Mouse (Mus musculus) c-Kit-positive CD71-positive TER-119-positive erythroid progenitor cells, embryonic 14.5 days (primary cell): Measurements from ENCODE around the gene Lrrc75b.

Source experiments
- DNase-seq: peaks from one replicate; pipeline ENCODE4 v3.0.0-alpha.2; 2013; ENCODE audit warnings: low spot score

Gene Lrrc75b

DNA sequence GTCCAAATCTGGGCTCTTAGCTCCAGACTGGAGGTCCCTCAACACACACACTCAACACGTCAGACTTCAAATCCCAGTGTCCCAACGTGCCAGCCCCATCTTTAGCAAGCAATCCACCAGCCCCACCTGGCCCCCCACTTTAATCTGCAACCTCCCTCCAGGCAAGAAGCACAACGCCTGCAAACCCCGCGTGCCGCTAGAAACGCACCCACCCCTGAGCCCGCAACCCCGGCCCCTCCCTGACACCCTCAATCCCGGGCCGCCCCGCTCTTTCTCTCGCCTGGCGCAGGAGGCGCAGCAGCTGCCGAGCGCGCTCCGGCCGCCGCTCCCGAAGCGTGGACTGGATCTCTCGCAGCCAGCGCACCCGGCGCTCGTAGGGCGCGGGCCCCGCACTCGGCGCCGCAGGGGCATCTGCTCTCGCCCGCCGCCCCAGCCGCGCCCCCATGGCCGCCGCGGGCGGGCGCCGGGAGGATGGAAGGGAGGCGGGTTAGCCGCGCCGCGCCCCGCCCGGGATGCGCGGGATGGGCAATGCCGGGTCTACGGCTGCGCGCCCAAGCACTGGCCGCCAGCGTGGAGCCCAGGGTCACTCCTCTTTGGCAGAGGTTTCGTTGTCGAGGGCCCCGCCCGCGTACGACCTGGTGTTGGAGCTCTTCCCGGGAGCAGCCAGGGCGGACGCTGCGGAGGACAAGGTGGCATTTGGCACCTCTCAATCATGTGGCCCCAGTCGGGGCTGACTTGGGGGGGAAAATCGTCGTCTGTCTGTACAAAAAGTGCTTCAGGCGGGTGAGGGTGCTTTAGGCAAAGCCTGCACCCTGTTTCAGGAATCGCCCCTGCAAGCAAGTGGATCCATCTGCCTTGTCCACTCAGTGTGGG, at the start of gene Lrrc75b:
Gene Lrrc75b (minus strand): TSS at position 655 of the 873 bp plus-strand sequence.
- DNase-seq = no peak

DNA sequence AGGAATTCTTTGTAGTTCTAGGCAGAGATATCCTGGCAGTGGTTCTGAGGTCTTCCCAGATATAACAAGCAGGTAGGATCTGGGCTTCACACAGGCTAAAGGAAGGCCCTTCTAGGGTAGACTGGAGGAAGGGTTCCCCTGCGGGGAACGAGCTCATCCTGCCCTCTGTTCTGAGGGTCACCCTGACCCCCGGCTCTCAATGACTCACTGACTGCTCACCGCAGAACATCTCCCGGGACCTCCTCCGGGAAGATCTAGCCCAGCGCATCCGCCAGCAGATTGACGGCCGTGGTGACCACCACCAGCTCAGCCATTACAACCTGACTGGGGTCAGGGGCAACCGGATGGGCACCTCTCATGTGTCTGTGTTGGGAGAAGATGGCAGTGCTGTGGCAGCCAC, 48.8 kb upstream of the Lrrc75b start:
- DNase-seq = no peak

DNA sequence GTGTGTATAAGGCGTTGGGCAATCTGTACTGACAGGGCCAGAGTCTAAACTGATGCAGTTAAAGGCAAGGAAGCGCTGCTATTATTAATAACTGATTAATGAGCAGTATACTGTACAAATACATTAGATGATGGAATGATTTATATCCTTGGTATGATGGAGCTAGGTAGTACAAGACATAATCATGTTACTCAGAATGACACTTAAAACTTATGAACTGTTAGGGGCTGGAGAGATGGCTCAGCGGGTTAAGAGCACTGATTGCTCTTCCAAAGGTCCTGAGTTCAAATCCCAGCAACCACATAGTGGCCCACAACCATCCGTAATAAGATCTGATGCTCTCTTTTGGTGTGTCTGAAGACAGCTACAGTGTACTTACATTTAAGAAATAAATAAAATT, 47.1 kb upstream of the Lrrc75b start:
- no peak for DNase-seq

DNA sequence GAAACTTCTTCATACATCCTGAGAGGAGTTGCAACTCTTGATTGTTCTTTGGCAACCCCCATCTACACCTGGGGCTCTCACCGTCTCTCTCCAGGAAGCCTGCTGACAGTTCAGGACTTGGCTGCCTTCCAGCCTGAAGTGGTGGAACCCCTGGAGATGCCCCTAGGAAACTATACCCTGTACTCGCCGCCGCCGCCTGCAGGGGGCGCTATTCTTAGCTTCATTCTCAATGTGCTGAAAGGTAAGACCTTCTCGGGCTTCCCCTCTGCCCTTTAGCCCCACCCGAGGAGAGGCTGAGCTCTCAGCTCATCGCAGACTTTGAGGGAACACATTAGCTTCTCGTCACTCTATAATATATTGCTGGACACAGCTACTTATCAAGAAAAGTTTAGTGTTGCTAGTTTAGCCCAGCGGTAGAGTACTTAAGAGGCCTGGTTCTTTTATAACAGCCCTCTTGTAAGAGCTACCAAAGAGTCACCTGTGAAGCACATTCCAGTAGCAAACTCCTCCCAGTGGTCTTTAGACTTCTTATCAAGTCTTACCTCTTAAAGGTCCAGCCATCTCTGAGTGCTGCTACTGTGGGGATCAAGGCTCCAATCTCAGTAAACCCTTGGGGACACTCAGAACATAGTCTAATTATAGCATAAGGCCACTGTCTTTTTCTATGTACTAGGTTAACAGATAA, 45.2 kb upstream of the Lrrc75b start:
- no peak for DNase-seq

DNA sequence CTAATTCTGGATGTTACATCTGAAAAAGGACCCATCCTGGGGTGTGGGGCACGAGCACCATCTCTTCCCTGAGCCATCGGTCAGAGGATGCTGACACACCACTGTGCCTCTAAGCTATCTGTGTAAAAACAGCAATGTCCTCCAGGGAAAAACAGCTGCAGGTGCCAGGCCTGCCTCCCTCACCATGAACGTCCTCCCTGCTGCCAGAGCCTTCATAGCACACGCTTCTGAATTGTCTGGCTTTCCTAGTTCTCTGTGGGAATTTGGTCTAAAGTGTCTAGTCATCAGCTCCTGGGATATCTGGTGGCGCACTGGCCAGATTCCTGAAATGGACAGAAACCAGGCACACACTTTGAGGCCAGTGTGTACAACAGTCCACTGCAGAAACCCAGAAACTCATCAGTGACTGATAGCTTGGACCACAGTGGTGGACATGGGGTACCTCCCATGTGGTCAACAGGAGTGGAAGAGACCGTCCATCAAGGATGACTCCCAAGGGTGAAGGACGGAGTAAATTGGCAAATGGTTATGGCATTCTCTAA, 40.1 kb upstream of the Lrrc75b start:
- DNase-seq = no peak

DNA sequence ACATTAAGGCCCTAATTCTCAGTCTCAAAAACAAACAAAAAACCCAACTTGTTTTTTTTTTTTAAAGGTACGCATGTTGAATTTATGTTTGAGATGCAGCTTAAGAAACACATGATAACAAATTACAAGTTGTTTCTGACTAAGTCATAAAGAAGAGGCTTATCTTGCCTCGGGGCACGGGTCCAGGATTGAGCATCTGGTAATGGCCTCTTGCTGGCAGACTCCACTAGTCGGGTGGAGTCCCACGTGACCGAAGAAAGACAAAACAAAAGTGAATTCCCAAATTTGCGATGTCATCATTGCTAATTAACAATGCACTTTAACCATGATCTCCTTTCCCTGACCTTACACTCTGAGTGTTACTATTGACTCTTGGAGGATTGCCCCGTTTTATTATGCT, 35.9 kb upstream of the Lrrc75b start:
- no peak for DNase-seq

DNA sequence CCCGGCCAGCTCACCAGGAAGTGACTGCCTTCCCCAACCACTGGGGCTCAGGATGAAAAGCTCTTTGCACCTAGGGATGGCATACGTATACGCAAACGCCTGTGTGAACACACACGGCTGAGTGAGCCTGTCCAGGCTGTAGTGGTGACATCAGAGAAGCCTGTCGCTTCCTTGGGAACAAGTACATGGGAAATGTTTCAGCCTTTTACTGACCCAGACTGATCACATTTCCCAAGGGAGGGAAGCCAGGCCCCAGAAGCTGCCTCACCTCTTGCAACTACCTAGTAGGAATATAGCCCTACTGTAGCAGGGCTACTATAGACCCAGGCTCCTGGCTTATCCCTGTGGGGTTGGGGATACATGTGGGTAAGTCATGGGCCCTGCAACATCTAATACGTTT, 32.5 kb upstream of the Lrrc75b start:
- no peak for DNase-seq

DNA sequence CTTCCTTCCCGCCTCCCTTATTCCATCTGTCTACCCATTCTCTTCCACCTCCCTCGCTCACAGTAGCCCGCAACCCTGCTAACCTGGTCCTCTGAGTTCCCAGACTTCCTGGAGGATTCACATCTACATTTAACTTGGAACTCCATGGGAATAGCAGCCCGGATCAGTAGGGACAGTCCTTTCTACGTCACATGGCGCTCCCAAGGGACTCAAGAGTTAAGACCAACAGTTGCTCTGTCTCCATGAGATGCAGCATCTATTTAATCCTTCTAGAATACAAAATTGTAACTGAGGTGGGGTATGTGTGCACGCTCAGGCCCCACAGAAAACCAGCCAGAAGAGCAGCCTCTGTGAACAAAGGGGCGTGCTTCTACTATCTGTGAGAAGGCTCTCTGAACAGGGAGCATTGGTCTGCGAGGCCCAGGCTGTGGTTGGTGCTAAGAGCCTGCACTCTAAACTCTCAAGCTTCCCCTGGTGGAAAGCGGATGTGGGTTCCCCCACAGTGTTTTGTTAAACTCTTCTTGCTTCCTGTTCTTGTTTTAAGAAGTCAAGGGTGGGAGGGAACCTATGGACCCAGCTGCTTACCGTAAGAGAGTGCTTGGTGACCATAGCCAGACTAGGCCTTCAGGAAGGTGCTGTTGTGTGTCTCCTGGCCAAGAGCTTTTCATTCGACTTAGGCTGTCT, 31.2 kb upstream of the Lrrc75b start:
- no peak for DNase-seq

DNA sequence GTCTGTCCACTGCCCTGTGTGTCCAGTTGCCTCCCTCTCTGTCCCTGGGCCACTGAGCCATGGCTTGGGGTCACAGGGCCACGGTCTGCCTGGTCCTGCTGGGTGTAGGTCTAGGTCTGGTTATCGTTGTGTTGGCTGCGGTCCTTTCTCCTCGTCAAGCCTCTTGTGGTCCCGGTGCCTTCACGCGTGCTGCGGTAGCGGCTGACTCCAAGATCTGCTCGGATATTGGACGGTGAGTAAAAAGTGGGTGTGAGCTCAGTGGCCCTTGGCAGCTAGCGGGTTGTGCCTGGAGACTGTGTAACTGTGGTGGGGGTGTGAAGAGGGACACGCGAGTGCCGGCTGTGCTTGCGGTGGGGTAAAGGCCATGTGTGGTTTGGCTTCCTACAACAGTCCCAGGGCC, 29.5 kb upstream of the Lrrc75b start:
- DNase-seq = no peak

DNA sequence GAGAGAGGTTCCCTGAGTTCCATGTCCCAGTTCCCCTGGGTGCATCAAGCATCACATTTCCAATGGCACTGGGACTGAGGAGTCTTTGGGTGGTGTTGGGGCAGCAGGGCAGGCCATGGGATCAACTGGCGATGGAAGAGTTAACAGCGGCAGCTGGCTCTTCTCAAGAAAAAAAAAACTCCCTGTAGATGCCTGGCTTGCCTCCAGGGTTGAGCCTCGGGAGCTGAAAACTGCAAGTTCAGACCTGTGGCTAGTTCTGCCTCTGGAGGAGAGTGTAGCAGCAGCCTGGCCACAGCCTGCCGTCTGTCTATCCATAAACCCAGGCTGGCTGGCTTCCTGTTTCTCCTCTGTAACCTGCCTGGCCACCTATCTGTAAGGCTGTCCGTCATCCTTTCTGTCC, 29.0 kb upstream of the Lrrc75b start, which contains the start of gene Ggt5:
Gene Ggt5 (plus strand): TSS at position 212 of the 400 bp plus-strand sequence.
- DNase-seq = no peak

DNA sequence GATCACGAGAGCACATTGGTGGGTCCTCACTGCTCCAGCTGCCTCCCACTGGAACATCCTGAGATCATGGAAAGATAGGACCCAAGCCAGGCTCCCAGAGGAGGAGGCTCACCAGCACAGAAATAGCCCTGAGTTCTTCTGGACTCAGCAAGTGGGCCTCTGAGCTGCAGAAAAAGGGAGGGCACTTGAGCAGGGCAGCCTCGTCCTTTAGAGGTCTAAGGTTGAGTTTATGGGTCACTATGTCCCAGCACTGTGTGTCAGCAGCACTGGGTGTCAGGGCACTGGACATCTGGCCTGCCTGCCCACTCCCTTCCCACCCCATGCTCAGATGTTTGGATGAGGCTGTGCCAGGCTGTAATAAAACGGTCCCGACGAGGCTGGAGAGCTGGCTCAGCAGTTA, 28.2 kb upstream of the Lrrc75b start:
- no peak for DNase-seq

DNA sequence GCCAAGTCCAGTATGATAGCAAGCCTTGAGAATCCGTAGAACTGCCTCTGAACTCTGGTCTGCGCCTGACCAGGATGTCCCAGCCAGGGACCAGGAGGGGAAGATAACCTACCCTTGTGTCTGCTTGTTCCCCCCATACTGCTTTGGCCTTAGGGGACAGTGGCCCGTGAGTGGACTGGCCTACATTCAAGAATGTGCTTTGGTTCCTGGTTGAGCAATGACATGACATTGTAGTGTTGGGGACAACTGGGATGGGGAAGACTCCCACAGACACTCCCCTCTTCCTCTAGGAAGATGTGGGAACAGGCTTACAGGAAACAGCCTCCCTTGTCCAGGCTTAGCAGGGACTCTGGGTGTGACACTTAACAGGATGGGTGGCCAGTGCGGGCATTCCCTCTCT, 27.7 kb upstream of the Lrrc75b start:
- no peak for DNase-seq

DNA sequence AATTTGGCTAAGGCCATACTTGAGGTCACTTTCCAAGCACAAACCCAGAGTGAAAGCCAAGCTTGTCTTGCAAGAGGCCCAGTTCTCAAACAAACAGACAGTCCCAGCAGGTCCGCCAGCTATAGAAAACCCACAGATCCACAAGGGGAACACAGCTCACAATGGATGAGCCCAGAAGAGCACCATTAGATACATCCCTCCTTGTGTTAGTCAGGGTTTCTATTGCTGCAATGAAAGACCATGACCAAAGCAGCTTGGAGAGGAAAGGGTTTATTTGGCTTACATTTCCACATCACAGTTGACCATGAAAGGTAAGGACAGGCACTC, 26.4 kb upstream of the Lrrc75b start:
- no peak for DNase-seq

DNA sequence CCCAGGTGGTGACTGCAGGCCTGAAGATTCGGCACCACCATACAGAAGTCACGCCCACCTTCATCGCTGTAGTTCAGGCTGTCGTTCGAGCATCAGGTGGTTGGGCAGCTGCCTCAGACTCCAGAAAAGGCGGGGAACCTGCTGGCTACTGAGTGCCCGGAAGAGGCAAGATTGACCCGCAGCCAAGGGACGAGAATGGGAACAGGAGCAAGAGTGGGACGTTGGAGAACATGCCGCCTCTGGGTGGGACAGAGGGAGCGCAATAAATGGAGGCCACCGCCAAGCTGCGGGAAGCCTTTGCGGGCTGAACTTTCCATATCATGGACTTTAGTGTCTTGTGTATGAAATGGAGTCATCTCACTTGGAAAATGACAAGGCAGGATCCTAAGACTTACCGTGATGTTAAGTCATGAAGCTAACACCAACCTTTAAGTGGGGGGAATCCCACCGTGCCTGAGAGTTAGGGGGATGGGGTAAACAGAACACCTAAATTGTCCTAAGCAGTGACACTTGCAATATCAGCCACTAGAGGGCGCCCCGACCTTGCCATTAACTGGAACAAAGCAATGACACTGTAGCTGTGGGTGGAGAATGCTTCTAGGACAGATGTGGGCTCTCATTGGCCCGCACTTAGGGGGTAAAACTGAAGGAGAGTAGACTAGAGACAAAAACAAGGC, 25.9 kb upstream of the Lrrc75b start:
- peak; percentile 73 for DNase-seq

DNA sequence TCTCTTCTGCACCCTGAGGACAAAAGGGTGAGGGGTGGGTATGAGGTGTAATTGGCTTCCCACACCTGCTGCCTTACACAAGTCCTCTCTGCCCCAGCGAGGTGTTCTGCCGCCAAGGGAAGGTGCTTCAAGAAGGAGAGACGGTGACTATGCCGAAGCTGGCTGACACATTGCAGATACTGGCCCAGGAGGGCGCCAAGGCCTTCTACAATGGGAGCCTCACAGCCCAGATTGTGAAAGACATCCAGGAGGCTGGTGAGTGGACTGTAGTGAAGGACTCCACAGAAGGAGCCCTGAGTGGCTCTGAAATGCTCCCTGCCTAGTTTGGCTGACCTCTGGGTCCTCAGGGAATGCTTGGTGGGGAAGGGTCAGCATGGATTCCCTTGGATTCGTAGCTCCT, 19.0 kb upstream of the Lrrc75b start:
- no peak for DNase-seq

DNA sequence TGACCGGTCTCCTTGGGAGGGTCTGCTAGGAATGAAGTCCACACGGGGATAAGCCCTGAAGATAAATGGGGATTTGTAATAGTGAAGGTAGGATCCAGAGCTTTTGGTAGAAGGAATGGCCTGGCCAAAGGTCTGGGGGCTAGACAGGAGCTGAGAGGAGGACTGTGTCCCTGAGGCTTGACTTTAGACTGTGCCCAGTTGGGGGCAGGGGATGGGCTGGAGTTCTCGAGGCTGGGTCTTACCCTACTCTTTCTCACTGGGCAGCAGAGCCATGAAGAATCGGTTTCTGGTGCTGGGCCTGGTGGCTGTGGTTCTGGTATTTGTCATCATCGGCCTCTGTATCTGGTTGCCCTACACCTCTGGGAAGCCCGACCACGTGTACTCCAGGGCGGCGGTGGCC, 13.8 kb upstream of the Lrrc75b start:
- no peak for DNase-seq

DNA sequence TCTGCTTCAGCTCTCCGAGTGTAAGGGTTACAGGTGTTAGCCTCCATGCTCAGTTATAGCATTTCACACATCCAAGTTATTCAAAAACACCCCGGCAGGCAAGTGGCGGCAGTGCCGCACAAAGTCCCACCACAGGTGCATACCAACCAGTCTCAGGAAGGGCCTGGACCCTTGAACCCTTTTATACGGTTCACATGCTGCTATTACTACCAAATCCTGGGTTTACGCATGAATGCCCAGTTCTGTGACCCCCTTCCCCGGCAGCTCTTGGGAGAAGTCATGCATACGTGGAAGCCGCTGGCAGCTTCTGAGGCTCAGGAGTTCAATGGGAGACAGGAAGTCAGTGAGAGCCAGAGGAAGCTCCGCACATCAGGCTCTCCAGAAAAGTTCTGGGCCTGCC, 13.1 kb upstream of the Lrrc75b start:
- DNase-seq = no peak

DNA sequence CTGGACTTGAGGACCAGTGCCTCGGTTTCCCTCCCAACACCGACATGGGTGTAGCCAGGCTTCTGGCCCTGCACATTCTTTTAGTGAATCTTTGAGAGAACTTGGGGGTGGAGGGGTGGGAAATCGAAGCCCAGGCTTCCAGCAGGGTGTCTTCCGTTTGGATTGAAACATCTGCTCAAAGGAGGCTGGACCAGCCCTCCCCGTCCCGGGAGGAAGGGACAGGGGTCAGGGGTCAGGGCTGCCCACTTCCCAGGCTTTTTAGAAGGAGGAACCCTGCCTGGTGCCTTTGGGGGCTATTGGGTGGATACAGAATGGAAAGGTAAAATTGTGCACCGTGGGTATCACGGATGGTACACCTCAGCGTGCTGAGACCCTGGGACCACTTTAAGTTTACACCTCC, 11.8 kb upstream of the Lrrc75b start:
- no peak for DNase-seq

DNA sequence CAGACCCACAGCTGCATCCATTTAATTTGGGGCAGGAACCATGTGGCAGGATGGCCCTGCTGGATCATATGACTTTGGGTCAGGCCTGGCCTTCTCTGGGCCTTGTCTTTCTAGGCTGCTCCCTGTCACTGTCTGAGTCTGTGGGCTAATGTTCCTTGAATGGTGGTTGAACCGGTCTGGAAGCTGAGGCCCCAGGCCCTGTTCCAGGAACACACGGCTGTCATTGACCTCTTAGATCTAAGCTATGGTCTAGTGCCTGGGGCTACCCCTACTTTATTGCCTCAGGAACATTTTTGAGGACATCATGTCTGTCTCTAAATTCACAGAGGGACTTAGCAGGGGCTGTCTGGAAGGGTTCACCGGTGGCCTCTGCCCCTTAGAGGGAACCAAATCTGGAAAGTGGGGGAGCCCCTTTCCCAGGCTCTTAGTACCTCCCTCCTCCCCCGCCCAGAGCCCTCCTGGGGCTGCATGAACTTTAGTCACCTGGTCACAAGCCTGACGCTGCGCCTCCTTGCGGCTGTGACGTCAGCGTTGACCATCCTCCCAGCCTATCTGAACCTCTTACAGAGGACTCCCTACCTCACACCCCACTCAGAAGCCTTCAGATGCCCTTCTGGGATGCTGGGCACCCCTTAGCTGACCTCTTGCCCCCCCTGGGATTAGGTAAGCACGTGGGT, 11.0 kb upstream of the Lrrc75b start:
- no peak for DNase-seq

DNA sequence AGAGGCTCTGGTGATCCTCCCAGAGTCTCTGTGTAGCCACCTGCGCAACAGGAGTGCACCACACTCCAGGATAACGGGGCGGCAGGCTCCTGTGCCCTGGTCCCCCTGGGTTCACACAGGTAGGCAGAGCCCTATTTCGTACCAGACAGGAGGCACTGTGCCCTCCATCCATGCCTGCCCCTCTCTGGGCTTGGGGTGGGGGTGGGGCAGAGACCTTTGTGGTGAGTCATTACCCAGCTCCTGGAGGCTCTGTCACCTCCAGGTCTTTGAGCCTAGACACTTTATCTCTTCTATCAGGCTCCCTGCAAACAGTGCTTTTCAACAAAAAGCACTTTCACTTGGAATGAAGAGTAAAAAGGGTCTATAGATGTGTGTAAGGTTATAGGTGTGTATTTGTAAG, 8.7 kb upstream of the Lrrc75b start:
- DNase-seq = no peak

DNA sequence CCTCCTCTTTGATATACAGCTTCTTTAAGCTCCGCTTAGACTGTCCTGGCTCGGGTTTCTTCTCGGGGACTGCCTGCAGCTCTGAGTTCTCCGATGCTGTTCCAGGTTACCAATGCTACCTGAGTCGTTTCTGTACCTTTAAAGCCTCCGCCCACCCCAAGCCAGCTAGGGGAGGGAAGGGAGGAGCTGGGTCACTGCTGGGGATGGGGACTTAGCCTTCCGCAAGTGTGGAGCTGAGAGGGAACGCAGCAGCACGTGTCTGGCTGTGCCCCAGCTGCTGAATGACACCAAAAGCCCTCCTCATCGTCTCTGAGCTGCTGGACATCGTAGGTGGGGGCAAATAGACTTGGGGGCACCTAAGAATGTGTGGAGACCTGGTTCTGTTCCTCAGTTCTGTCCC, 8.3 kb upstream of the Lrrc75b start:
- no peak for DNase-seq

DNA sequence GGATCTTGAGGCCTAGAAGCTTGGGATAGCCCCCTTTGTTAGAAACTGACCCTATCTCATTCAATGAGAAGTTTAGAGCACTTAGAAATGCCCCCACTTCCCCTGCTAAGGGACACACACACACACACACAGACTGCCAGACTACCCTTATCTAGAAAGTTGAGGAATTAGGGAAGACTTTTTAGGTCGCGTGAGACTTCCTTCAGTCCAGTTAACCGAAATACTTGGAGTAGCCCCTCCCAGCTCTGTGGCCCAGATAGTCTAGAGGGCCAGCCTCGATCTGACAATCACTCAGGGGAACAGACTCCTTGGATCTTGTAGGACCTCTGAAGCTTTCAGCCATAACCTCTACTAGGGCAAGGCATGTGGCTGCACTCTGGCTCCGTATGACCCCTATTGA, 7.9 kb upstream of the Lrrc75b start:
- DNase-seq = no peak
